Mouse (Mus musculus): ENCODE results near the gene Togaram2. TPM values are rescaled to one million over a fixed set of nuclear protein-coding genes. Genes with fewer than 3 reads are reported as not detected.

Togaram2 gene
- total RNA-seq, 1 experiment, result 0.09 TPM

- DNase-seq (ENCODE audit: low read depth, low spot score), result no peak
- H3K9me3 ChIP-seq (ENCODE audit: control insufficient read depth, insufficient read depth, low read depth, low read length), result no peaks in the 10 kb centered on the region
- TF ChIP-seq ZC3H11A (IDR thresholded peaks at IDR 0.05; ENCODE audit: borderline replicate concordance, low read depth, low read length) (no peak), CHD2 (IDR thresholded peaks at IDR 0.05; ENCODE audit: low read depth, low read length) (no peak), MAFK (IDR thresholded peaks at IDR 0.05; ENCODE audit: insufficient read depth, low read depth, low read length) (no peak), HCFC1 (IDR thresholded peaks at IDR 0.05; ENCODE audit: borderline replicate concordance, insufficient read depth, low read length) (no peak), ZNF384 (IDR thresholded peaks at IDR 0.05; ENCODE audit: low read depth, low read length) (no peak)
- H3K9ac ChIP-seq (ENCODE audit: insufficient read depth, low read depth, low read length, poor library complexity, severe bottlenecking), result no peak overlapping the region
- in situ Hi-C loops (cut with MboI; ENCODE audit: low sequenced_read_pairs in 2 of 2, unreplicated experiment in 2 of 2), result no loop called here
- no peak overlapping the region for H3K27ac ChIP-seq (ENCODE audit: insufficient read depth, low read depth, low read length, poor library complexity, severe bottlenecking)
- H3K36me3 ChIP-seq (ENCODE audit: control insufficient read depth, insufficient read depth, low read length, poor library complexity, severe bottlenecking), result no peaks in the 10 kb centered on the region
- H3K4me1 ChIP-seq (ENCODE audit: control insufficient read depth in 2 of 2, insufficient read depth in 2 of 2, low read length in 2 of 2, poor library complexity in 1 of 2), result no peaks in the 10 kb centered on the region; a peak in 1 of 4 replicates
- no peak overlapping the region for H3K4me3 ChIP-seq (ENCODE audit: insufficient read depth in 1 of 2, low read depth in 1 of 2, low read length in 2 of 2, poor library complexity in 1 of 2, severe bottlenecking in 1 of 2)
Observed at GRCm38 (mm10) chr17:71712279-71712678, 39.2 kb downstream of the Togaram2 start.

- DNase-seq (ENCODE audit: low read depth, low spot score), result no peak
- no peak overlapping the region for H3K4me3 ChIP-seq (ENCODE audit: insufficient read depth in 1 of 2, low read depth in 1 of 2, low read length in 2 of 2, poor library complexity in 1 of 2, severe bottlenecking in 1 of 2)
- TF ChIP-seq HCFC1 (IDR thresholded peaks at IDR 0.05; ENCODE audit: borderline replicate concordance, insufficient read depth, low read length) (no peak), ZNF384 (IDR thresholded peaks at IDR 0.05; ENCODE audit: low read depth, low read length) (no peak), CHD2 (IDR thresholded peaks at IDR 0.05; ENCODE audit: low read depth, low read length) (no peak), ZC3H11A (IDR thresholded peaks at IDR 0.05; ENCODE audit: borderline replicate concordance, low read depth, low read length) (no peak), MAFK (IDR thresholded peaks at IDR 0.05; ENCODE audit: insufficient read depth, low read depth, low read length) (no peak)
- in situ Hi-C loops (cut with MboI; ENCODE audit: low sequenced_read_pairs in 2 of 2, unreplicated experiment in 2 of 2), result no loop called here
- H3K36me3 ChIP-seq (ENCODE audit: control insufficient read depth, insufficient read depth, low read length, poor library complexity, severe bottlenecking), result no peaks in the 10 kb centered on the region
- H3K4me1 ChIP-seq (ENCODE audit: control insufficient read depth in 2 of 2, insufficient read depth in 2 of 2, low read length in 2 of 2, poor library complexity in 1 of 2), result no peaks in the 10 kb centered on the region; a peak in 1 of 4 replicates
- no peaks in the 10 kb centered on the region for H3K9me3 ChIP-seq (ENCODE audit: control insufficient read depth, insufficient read depth, low read depth, low read length)
- H3K27ac ChIP-seq (ENCODE audit: insufficient read depth, low read depth, low read length, poor library complexity, severe bottlenecking), result no peak overlapping the region
- no peak overlapping the region for H3K9ac ChIP-seq (ENCODE audit: insufficient read depth, low read depth, low read length, poor library complexity, severe bottlenecking)
Observed at GRCm38 (mm10) chr17:71715034-71715433, 42.0 kb downstream of the Togaram2 start.

GRCm38 (mm10) chr17:71717881-71718625 lies 45.0 kb downstream of the Togaram2 start:
- no peak for DNase-seq (ENCODE audit: low read depth, low spot score)
- Histone ChIP-seq H3K4me1 (ENCODE audit: control insufficient read depth in 2 of 2, insufficient read depth in 2 of 2, low read length in 2 of 2, poor library complexity in 1 of 2) (peaks cover 1 to 4% of the 10 kb centered on the region in 2 experiments; a peak in 1 of 4 replicates), H3K9me3 (ENCODE audit: control insufficient read depth, insufficient read depth, low read depth, low read length) (no peaks in the 10 kb centered on the region), H3K27ac (ENCODE audit: insufficient read depth, low read depth, low read length, poor library complexity, severe bottlenecking) (no peak overlapping the region), H3K9ac (ENCODE audit: insufficient read depth, low read depth, low read length, poor library complexity, severe bottlenecking) (no peak overlapping the region), H3K36me3 (ENCODE audit: control insufficient read depth, insufficient read depth, low read length, poor library complexity, severe bottlenecking) (no peaks in the 10 kb centered on the region), H3K4me3 (ENCODE audit: insufficient read depth in 1 of 2, low read depth in 1 of 2, low read length in 2 of 2, poor library complexity in 1 of 2, severe bottlenecking in 1 of 2) (peak overlapping the region in 1 of 2 experiments; percentile 11; a peak in 1 of 4 replicates)
- TF ChIP-seq HCFC1 (IDR thresholded peaks at IDR 0.05; ENCODE audit: borderline replicate concordance, insufficient read depth, low read length), result no peak
- in situ Hi-C loops (cut with MboI; ENCODE audit: low sequenced_read_pairs in 2 of 2, unreplicated experiment in 2 of 2), result no loop called here

- Histone ChIP-seq H3K4me3 (ENCODE audit: insufficient read depth in 1 of 2, low read depth in 1 of 2, low read length in 2 of 2, poor library complexity in 1 of 2, severe bottlenecking in 1 of 2) (no peak overlapping the region), H3K9me3 (ENCODE audit: control insufficient read depth, insufficient read depth, low read depth, low read length) (no peaks in the 10 kb centered on the region), H3K9ac (ENCODE audit: insufficient read depth, low read depth, low read length, poor library complexity, severe bottlenecking) (no peak overlapping the region), H3K4me1 (ENCODE audit: control insufficient read depth in 2 of 2, insufficient read depth in 2 of 2, low read length in 2 of 2, poor library complexity in 1 of 2) (peaks cover 1 to 4% of the 10 kb centered on the region in 2 experiments; a peak in 1 of 4 replicates), H3K27ac (ENCODE audit: insufficient read depth, low read depth, low read length, poor library complexity, severe bottlenecking) (no peak overlapping the region), H3K36me3 (ENCODE audit: control insufficient read depth, insufficient read depth, low read length, poor library complexity, severe bottlenecking) (no peaks in the 10 kb centered on the region)
- no peak for TF ChIP-seq MAFK (IDR thresholded peaks at IDR 0.05; ENCODE audit: insufficient read depth, low read depth, low read length)
- TF ChIP-seq ZNF384 (IDR thresholded peaks at IDR 0.05; ENCODE audit: low read depth, low read length), result no peak
- TF ChIP-seq CHD2 (IDR thresholded peaks at IDR 0.05; ENCODE audit: low read depth, low read length), result no peak
- no peak for TF ChIP-seq ZC3H11A (IDR thresholded peaks at IDR 0.05; ENCODE audit: borderline replicate concordance, low read depth, low read length)
- TF ChIP-seq HCFC1 (IDR thresholded peaks at IDR 0.05; ENCODE audit: borderline replicate concordance, insufficient read depth, low read length), result no peak
- no peak for DNase-seq (ENCODE audit: low read depth, low spot score)
- in situ Hi-C loops (cut with MboI; ENCODE audit: low sequenced_read_pairs in 2 of 2, unreplicated experiment in 2 of 2), result no loop called here
Observed at GRCm38 (mm10) chr17:71720434-71720833, 47.4 kb downstream of the Togaram2 start.
